Mouse (Mus musculus) A20 (cell line): ENCODE data around the gene Ttll7.

Experiments used
- DNase-seq: peaks from one replicate; pipeline ENCODE4 v3.0.0-alpha.2; 2011; ENCODE audit warnings: low read depth, low spot score

Ttll7 gene

GRCm38 (mm10) chr3:146994670-146995415 is 142.7 kb downstream of the Ttll7 start:
- no peak for DNase-seq

GRCm38 (mm10) chr3:146999148-146999547 is 147.0 kb downstream of the Ttll7 start:
- DNase-seq, result no peak

- no peak for DNase-seq
Measured at GRCm38 (mm10) chr3:147000963-147001362, 148.8 kb downstream of the Ttll7 start.

- no peak for DNase-seq
Measured at GRCm38 (mm10) chr3:147001557-147001956, 149.4 kb downstream of the Ttll7 start.

- DNase-seq, result no peak
Measured at GRCm38 (mm10) chr3:147016506-147016905, 164.3 kb downstream of the Ttll7 start.

- DNase-seq, result no peak
Measured at GRCm38 (mm10) chr3:147019506-147019905, 167.3 kb downstream of the Ttll7 start.

- no peak for DNase-seq
Measured at GRCm38 (mm10) chr3:147026248-147026647, 174.1 kb downstream of the Ttll7 start.

GRCm38 (mm10) chr3:147028382-147028781 is 176.2 kb downstream of the Ttll7 start:
- no peak for DNase-seq

GRCm38 (mm10) chr3:147029718-147030117 is 177.6 kb downstream of the Ttll7 start:
- no peak for DNase-seq

GRCm38 (mm10) chr3:147030266-147030880 is 178.2 kb downstream of the Ttll7 start:
- no peak for DNase-seq
